Mouse (Mus musculus) adrenal gland, postnatal 25 days (tissue): ENCODE measurements around the gene Ank3. TPM values are rescaled to one million over a fixed set of nuclear protein-coding genes. Genes with fewer than 3 reads are reported as not detected.
A peak's percentile ranks its signal among the peaks of the same experiment; 100 is the strongest.

Experiments
- DNase-seq: peaks from one replicate; pipeline ENCODE4 v3.0.0; 2021; ENCODE audit warnings: mixed read lengths
- total RNA-seq: library from RNA; stranded (reverse); gene quantifications from 2 replicates; pipeline ENCODE4 v1.2.3, GENCODE M21; 2021

Gene Ank3
- total RNA-seq, 1 experiment from 2014 or later: 18.2 TPM

DNA sequence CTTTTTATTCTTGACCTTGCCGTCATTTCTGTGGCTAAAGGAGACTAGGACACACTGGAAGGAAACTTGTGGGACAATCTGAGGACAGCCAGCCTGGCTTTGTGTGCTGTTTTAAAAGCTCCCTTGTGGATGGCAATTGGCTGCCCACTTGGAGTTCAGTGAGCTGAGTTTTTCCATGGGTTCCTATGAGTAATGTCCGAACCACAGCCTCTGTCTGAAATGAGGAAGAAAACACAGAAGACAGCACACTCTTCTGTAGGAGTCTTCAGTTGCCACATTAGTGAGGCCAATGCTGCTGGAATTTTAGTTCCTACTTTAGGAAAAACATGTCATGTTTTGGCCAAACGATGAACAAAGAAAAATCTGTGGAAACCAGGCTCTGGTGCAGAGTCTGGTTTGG, 380.7 kb downstream of the Ank3 start:
- no peak for DNase-seq

DNA sequence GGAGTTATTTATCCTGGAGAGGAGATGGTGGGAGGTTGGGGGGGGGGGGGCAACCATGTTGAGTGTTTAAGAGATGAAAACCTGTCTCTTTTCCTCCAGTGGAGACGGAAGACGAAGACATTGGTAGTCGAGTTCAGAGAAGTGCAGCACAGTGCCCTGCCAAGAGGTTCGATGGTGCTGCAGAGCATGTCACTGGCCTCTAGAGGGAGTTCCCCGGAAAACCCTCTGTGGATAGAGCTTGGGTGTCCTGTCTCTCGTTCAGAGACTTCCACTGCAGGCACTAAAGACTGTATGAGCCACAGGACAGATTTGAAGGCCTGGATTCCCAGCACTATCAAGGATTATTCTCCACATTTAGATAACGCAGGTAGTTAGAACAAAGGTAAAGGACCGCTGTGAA, 382.9 kb downstream of the Ank3 start:
- DNase-seq: peak; percentile 45

DNA sequence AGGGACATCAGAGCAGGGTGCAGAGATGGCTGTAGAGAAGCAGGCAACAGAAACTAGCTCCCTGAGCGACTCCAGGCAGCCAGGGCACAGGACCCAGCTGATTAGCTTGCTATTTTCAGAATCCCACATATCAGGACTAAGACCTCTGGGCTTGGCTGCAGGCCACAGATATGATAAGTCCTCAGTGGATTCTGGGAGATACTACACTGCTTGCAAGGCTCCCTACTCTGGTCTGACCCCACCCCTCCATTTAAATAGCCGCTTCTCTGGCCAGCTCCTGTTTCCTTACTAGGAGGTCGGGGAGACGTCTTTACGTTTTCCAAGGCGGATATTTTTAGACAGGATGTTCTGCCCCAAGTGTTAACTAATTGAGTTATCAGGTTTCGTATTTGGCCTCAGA, 386.7 kb downstream of the Ank3 start:
- DNase-seq: no peak

DNA sequence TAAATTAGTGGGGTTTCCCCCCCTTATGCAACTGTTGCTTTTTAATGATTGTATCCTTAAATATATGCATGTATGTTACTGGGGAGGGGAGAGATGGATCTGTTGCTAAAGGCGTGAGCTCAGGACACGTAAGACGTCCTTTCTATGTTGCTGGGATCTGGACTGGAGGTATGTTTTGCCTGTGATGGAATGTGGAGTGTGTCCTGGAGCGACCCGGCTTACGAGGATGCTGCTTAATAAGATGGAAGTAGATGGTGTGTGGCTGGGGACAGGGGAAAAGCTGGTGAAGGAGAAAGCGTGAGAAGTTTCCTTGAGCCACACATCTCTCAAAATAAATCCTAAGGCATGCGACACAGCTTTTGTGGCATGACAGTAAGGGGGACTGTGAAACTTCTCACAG, 387.1 kb downstream of the Ank3 start:
- DNase-seq: no peak

DNA sequence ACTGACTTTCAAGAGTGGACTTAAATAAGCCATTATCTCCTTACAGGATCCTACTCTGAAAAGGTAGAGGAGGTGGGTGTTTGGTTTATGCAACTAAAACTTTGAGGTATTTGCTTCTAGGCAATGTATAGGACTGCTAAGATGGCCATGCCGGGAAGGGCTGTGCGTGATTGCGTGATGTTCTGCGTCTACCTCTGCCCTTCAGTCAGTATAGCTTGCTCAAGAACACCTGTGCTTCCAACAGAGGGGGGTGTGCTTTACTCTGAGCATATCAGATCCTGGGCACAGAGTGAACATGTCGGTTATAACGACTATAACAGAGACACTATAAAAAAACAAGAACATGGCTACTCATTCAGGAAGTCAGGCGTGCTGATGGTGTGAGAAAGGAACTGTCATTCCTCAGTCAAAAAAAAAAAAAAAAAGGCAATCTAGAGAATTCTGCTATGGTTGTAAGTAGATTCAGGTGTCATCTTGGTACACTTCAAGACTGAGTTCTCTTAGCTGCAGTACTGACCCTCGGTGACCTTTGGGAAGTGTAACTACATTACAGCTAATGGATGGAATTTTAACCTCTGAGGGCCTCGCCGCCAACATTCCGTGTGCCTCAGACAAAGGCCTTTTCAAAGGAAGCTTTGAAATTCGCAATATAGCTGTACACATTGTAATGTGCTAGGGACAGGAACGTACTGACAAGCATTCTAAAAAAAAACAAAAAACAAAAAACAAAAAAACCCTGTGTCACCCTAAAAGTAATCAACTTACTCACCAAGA, 387.8 kb downstream of the Ank3 start:
- no peak for DNase-seq

DNA sequence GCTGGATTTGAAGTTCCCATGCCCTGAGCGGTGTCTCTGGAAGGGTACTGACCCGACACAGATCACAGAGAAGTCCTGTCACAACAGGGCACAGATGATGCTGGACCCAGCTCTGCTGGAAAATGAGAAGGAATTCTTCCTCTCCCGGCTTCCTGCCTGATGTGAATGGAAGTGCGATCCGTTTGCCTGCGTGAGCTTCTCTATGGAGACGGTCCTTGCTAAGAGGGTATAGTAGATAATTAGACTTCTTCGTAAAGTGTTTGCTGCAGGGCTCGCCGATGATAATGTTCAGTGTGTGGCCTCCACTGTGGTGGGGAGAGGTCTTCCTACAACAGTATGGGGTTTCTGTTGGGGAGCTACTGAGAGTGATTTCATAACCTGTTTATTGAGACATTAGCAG, 388.8 kb downstream of the Ank3 start:
- no peak for DNase-seq

DNA sequence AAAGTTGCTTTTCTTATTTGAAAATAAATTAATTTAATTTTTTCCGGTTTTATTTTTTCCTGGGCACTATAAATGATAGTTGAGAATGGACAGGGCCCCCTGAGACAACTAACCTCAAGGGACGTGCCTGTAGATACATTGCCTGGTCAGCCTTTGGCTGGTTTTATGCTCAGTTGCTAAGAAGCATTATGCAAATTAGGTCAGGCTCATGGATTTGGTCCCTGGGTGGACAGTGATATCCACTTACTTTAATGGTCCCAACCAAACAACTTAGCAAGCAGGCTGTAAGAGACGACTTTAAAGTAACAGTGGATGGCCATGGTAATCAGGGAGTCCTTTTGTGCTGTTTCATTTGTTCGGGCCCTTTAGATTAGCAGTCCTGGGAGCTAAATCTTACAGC, 392.0 kb downstream of the Ank3 start:
- no peak for DNase-seq

DNA sequence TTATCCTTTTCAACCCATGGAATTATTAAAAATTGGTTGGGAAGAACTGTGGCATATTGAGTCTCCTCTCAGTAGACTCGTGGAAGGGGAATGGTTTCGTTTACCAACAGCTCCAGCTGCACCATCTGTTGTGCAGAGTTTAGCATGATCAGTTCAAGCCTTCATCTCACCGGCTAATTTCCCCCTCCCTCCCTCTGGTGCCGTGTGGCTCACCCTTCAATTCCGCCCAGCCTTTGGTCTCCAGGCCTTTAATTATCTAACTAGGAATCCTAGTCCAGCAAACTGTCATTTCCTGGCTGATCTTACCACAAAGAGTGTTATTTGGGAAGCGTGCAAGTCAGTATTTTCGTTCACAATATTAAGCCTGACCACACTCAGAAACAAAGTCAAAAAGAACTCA, 393.4 kb downstream of the Ank3 start:
- no peak for DNase-seq

DNA sequence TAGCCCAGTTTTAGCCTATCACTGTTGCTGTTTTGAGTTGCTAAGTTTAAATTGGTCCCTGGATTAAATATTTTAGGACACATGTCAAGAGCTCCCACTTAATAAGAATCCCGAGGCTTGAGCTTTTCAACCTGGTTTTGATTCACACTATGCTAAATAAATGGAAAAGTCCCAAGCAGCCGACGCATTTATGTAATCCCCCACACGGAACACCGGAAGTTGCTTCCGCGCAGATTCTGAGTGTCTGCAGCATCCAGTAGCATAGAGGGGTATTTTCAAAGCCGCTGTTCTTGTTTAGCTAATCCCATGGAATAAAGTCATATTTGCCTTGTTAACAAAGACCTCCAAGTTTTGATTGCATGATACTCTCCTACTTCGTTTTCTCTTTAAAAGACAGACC, 393.8 kb downstream of the Ank3 start:
- no peak for DNase-seq

DNA sequence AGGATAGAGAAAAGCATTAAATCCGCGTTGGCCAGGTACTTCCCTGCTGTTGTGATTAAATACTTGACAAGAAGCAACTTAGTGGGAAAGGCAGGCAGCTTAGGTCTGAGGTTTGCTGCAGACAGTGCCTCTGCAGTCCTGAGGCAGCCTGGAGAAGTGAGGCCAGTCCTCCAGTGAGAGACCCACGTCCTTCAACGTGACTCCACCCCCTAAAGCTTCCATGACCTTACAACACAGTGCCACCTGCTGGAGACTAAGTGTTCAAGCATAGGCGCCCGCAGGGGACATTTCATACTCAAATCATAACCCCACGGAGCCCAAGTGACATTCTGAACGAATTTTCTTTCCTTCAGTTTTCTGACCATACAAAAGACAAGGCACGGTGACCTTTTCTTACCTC, 394.5 kb downstream of the Ank3 start:
- peak; percentile 58 for DNase-seq

DNA sequence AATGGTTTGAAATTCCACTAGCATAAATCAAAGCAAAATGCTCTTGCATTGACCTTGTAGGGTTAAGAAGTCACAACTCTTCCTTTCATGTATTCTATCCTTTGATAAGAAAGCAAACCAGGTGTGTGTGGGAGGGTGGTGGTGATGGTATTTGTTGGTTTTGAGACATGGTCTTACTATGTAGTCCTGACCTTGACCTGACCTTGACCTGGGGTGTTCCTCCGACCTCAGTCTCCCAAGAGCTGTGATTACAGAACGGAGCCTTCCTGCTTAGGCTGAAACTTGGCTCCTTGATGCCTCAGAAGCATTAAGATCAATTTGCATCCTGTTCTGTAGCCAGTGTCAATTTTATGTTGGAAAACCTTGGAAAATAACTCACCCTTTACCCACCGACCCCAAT, 397.1 kb downstream of the Ank3 start:
- no peak for DNase-seq

DNA sequence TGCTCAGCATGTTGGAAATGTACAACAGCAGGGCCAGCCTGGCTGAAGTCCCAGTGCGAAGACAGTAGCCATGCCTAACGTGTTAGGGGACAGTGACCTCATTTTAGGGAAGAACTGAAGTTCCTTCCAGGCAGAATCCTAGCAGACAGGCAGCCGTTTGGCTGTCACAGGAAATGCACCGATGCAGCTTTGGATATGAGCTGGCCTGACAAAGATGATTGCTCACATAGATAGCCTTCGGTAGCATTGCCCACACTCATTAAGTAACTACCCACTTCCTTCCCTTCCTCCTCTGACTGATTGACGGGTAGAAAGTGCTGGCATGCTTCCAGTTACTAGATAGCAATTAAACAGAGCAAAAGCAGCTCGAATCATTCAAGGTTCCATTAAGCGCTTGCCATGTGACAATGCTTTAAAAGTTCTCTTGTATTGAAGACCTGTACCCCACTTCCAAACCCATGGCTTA, 397.9 kb downstream of the Ank3 start:
- no peak for DNase-seq

DNA sequence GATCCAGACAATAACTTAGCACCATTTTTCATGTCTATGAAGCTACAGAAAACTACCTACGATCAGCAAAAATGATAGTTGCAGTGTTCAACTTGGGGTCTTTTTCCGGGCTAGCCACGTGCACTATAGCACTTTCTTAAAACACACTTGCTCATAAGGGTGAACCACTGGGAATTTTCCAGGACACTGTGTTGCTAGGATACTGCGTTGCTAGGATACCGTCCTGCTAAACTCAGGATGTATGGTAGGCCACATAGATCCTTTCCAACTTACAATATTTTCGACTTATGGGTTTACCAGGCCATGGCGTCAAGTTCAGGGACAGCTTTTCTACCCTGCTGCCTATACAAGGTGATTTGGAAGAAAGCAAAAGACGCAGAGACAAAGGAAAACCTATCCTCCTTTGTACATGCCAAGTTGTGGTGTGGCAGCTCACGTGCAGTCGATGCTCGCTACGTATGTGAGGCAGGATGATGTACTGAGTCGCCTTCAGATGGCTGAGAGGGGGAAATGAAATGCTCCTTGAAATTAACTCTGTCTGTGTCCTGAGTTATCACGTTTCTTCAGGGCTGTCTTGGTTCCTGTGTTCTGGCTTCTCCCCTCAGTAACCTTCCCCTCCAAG, 404.7 kb downstream of the Ank3 start:
- no peak for DNase-seq

DNA sequence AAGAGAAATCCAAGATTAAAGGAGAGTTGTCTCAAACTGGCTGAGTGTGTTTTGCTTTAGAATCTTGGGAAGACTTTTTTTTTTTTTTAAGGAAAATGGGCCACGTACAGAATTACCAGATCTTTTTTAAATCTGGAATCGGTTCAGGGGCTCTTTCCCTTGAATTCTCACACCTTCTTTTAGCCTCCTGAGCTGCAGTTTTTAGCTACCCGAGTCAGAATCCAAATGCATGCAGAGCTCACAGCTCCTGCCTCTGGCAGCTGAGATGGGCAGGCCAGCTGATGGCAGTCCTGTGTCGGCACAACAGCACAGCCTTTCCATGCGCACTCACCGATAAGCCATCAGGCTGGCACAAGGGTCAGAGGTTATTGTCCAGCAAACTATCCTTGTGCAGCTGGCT, 406.0 kb downstream of the Ank3 start:
- DNase-seq: no peak

DNA sequence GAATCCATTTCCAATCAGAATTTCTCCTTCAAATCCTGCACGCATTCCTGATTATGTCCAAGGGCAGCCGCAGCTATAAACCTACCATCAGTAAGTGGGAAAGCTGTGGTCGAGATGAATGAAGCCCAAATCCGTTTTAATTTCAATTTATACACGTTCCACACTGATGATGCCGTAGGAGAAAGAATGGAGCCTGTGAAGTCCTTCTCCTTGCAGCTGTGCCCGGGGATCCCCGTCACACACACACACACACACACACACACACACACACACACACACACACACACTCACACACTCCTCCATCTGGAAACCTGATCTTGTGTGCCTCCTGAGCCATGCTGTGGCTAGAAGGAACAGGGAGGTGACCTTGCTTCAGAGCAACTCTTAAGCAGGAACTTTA, 412.2 kb downstream of the Ank3 start:
- no peak for DNase-seq

DNA sequence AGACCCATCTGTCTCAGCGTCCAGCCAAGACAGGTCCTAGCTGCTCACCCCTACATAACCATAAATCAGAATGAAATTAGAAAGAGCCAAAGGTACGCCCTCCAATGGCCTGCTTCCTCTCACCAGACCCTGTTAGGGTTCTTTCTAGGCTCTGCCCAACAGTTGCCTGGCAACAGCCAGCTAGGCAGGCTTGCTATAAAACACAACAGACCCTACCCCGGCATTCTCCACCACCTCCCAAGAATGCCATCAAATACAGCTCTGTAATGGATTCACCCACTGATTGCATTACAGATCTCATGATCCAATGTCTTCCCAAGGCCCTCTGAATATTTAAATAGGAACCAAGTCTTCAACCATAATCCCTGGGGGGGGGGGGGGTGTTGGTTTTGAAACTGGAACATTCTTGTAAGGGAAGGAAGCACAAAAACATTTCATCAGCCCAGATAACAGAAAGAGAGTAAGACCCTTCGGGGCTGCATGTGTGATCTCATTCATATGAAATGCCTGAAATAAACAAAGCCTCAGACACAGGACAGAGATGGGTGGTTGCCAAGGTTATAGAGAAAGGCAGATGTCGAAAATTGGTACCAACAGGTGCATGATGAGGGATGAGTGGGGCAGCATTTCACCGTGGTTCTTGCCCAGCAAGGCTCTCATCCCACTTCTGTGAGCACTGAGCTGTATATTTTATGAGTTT, 415.4 kb downstream of the Ank3 start:
- DNase-seq: no peak

DNA sequence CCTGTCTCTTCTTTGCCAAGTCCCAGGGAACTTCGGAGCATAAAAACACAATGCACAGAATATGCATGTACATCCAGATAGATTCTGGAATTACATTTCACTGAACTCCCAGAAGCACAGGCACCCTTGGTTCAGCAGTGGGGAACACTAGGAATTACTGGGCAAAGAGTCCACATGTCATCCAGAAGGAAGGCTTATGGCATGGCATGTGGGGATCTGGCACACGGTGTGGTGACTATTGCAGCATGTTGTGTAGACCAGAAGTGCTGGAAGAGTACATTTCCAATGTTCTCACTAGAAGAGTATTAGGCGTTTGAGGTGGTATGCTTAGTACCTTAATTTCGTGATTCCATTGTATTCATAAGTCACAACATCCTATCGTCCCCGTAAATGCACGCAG, 422.7 kb downstream of the Ank3 start:
- no peak for DNase-seq

DNA sequence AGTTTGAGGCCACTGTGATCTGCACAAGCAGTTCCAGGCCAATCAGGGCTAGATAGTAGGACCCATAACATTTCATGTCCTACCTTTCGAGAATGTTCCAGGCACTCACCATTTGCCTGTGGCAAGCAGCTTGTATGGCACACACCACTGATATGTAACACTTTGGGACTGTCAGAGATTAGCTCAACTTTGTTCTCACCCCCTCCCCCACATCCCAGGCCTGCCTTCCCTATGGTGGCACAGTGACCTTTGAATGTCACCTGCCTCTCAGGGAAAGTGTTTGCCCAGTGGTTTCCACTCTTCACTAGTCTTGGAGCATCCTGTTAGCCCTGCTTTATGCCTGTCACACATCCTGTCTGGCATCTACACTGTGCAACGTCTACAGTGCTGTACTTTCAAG, 430.2 kb downstream of the Ank3 start:
- no peak for DNase-seq

DNA sequence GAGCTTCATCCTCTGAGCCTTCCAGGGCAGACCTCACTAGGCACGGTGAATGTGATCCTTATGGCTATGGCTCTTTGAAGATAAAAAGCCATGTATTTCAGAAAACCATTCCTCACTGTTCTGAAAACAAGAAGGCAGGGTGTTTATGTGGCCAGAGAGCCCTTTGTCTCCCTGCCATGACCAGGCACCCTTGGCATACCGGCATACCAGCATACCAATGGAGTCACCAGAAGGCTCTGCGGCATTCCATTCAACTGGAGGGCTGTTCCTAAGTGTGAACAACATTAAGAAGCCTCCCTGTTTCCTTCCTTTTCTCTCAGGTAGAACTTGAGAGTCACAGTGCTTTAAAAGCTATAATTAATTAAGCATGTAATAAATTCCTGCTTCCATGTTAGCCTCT, 430.7 kb downstream of the Ank3 start:
- DNase-seq: no peak

DNA sequence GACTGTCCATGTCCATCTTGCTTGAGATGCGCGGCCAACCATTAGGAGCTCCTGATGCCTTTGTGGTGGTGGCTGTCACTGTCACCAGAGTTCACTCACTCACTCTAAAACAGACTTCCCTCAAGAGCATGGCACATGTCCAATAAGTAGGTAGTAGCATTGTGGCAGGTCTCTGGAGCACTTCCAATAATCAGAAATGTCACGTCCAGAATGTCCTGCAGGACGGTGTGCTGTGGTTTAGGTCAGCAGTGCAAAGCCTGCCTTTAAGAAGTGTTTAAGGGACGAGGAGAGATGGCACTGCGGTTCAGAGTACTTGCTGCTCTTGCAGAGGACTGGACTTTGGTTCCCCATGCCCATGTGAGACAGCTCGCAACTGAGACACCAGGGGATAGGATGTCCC, 433.0 kb downstream of the Ank3 start:
- DNase-seq: no peak

DNA sequence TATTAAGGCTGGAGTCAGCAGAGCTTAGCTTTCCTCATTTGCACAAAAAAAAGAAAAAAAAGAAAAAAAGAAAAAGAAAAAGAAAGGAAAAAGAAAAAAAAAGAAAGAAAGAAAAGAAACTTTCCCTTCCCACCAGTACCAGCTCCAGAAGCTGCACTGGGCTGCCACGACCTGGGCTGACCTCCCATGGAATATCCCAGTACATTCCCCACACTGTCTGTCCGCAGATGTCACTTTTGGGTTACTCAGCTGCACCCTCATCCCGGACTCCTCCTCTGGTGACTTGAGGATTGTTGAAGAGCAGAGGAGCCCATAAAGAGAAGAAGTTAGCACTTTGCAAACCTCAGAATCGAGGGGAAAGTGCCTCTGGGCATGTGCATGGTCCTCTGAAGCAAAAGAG, 433.7 kb downstream of the Ank3 start:
- no peak for DNase-seq

DNA sequence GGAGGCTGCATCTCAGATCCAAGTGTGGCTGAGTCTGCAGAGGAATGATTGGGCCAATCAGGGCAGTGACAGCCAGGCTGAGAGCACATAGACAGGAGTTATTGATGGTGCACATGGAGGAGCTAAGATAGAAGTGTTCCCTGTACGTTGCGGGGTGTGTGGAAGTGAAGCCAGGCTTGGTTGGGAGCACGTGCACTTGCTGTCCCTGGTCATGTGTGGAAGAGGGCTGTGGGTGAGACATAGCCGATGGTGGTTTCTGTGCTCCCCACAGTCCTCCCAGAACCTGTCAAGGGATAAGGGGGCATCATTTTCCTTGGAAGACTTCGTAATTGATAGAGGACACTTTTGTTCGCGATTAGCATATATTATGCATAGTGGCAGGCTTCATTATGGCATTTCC, 434.2 kb downstream of the Ank3 start:
- DNase-seq: no peak

DNA sequence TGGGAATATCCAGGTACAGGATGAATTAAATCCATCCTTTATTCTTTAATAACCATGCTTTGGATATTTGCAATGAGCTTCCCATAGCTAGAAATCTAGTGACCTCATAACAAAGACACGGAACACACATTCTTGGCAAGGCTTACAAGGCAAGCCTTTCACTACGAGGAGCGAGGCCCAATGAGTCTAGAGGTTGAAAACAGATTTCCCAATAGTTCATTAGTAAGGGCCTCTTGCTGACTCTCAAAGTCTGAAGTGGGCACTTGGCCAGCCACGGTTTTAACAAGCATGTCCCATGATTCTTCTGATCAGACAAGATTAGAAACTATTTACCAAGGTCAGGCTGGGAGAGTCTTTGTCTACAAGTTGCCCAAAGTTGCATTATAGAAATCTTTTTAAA, 436.1 kb downstream of the Ank3 start:
- peak; percentile 67 for DNase-seq

DNA sequence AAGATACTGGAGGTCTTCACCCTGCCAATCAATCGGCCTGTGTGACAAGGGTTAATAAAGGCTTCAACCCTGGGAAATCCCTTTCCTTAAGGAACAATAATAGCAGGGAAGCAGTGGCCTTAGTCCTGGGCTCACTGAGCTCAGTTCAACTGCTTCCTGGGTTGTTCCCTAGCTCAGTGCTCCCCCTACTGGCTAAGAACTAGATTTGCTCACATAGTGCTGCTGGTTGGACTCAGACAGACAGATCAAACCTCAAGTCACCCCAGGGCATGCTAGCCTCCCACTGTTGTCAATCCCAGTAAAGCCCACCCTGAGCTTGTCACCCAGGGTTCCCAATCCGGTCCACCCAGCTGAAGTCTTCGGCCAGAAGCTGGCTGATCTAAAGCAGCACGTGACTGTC, 447.2 kb downstream of the Ank3 start:
- peak; percentile 16 for DNase-seq
